Mouse (Mus musculus): ENCODE measurements around the gene Zfyve27. TPM values are rescaled to one million over a fixed set of nuclear protein-coding genes. Genes with fewer than 3 reads are reported as not detected.

Gene Zfyve27
- polyA plus RNA-seq, 1 experiment from 2014 or later, result 22.5 TPM

DNA sequence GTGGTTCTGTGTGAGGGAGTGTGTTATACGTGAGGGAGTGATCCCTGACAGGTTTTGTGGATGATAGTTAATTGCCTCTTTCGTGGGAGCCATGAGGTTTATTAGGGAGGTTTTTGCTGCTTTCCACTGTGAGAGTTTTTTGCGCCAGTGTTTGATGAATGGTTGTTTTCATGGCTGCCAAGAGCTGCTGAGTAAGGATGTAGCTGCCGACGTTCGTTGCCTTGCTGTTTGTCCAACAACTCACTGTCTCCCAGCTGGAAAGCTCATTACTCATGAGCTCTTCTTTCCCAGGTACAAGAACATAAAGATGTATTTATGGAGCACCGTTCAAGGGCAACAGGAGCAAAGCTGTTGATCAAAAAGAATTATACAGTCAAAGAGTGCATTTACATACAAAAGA lies 437 bp downstream of the Zfyve27 start:
- ATAC-seq (ENCODE audit: insufficient number of reproducible peaks, low FRiP score, low TSS enrichment, low read depth), result no peak
- Histone ChIP-seq H3K27ac (no peak overlapping the region), H3K4me2 (no peak overlapping the region), H3K27me3 (peaks cover 19% of the 10 kb centered on the region), H3K4me3 (no peak overlapping the region), H3K4me1 (peaks cover 16% of the 10 kb centered on the region), H3K9ac (no peak overlapping the region), H3K36me3 (no peaks in the 10 kb centered on the region), H3K9me3 (no peaks in the 10 kb centered on the region)
- WGBS, result 31% methylated on average over 7 of the region's 7 CpGs

DNA sequence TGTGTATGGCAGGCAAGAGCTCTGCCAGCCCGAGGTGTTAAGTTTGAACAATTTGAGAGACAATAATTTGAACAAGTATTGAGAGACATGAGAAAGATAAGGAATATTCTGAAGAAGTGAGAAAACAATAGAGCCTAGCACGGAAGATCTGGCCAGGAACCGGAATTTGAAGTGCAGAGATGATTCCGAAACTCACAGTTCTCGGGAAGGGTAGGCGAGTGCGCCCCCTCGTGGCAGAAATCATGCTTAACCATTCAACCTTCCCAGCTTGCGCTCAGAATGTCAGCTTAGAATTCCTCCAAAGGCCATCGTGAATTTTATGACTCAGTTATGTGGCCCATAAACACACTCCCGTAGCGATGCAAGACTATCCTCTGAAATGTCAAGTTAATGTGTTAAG lies 2.4 kb downstream of the Zfyve27 start:
- peaks cover 21% of the 10 kb centered on the region for H3K27me3 ChIP-seq
- no peak for ATAC-seq (ENCODE audit: insufficient number of reproducible peaks, low FRiP score, low TSS enrichment, low read depth)
- H3K9ac ChIP-seq, result no peak overlapping the region
- H3K36me3 ChIP-seq, result no peaks in the 10 kb centered on the region
- H3K9me3 ChIP-seq, result no peaks in the 10 kb centered on the region
- peak overlapping the region; percentile 37 for H3K4me2 ChIP-seq
- 3% methylated on average over 12 of the region's 12 CpGs for WGBS
- no peak overlapping the region for H3K27ac ChIP-seq
- H3K4me3 ChIP-seq, result peak overlapping the region; percentile 16; the same call in 1 of the 2 replicates
- H3K4me1 ChIP-seq, result peaks cover 28% of the 10 kb centered on the region

DNA sequence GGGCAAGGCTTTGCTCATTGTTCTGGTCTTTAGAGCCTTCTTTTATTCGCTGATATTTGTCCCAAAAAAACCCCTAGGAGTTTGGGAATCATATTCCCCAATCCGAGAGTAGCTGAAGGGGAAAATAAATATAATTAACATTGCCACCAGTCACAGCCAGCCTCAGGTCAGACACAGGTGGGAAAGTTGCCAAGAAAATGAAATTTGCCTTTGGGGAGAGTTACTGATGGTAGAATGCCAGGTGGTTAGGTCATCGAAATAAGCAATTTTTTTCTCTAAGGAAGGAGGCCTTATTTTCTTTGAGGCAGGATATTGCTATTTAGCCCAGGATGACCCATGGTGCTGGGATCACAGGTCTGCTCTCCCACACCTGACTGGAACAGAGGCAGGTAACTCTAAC lies 3.0 kb downstream of the Zfyve27 start:
- no peak overlapping the region for H3K4me3 ChIP-seq
- no peak for ATAC-seq (ENCODE audit: insufficient number of reproducible peaks, low FRiP score, low TSS enrichment, low read depth)
- no peak overlapping the region for H3K4me2 ChIP-seq
- H3K27ac ChIP-seq, result no peak overlapping the region
- WGBS, result 25% methylated on average over 3 of the region's 3 CpGs
- no peaks in the 10 kb centered on the region for H3K36me3 ChIP-seq
- H3K27me3 ChIP-seq, result peaks cover 21% of the 10 kb centered on the region
- peaks cover 34% of the 10 kb centered on the region for H3K4me1 ChIP-seq
- H3K9ac ChIP-seq, result no peak overlapping the region
- no peaks in the 10 kb centered on the region for H3K9me3 ChIP-seq

GRCm38 (mm10) chr19:42167489-42167888 lies 3.7 kb downstream of the Zfyve27 start:
- no peak overlapping the region for H3K27ac ChIP-seq
- H3K4me3 ChIP-seq, result no peak overlapping the region
- H3K4me1 ChIP-seq, result peaks cover 38% of the 10 kb centered on the region
- H3K27me3 ChIP-seq, result peaks cover 21% of the 10 kb centered on the region
- no peak overlapping the region for H3K4me2 ChIP-seq
- no peaks in the 10 kb centered on the region for H3K36me3 ChIP-seq
- no peaks in the 10 kb centered on the region for H3K9me3 ChIP-seq
- no peak overlapping the region for H3K9ac ChIP-seq
- WGBS, result 51% methylated on average over 9 of the region's 9 CpGs
- no peak for ATAC-seq (ENCODE audit: insufficient number of reproducible peaks, low FRiP score, low TSS enrichment, low read depth)

DNA sequence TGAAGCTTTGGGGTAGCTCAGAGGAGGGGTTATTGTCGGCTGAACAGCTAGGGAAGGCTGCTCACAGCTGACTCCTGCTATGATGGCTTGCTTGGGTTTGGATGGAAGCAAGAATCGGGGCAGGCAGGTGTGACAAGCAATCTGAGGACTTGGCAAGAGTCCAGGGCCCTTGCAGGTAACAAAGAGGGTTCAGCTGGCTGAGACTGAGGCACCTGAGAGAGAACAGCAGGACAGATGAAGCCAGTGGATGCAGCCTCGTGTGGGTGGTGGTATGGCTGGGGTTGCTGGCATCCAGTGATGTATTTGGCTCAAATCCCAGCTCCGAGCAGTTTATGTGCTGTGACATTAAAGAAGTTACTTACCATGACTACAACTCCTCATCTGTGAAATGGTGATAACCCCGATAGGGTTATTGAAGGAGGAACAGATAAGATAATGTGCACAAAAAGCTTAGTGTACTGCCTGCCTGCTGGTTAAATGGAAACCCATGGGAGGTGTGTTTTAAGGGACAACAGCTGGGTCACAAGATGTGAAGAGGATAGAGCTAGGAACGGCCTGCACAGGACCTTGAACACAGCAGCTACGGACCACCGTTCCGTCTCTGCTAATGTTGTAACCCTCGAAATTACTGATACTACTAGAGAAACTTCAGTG lies 5.7 kb downstream of the Zfyve27 start:
- Histone ChIP-seq H3K4me1 (peaks cover 36% of the 10 kb centered on the region), H3K9ac (no peak overlapping the region), H3K4me3 (no peak overlapping the region), H3K36me3 (no peaks in the 10 kb centered on the region), H3K27me3 (peaks cover 21% of the 10 kb centered on the region), H3K27ac (no peak overlapping the region), H3K4me2 (no peak overlapping the region), H3K9me3 (no peaks in the 10 kb centered on the region)
- ATAC-seq (ENCODE audit: insufficient number of reproducible peaks, low FRiP score, low TSS enrichment, low read depth), result no peak
- WGBS, result 67% methylated on average over 10 of the region's 10 CpGs

DNA sequence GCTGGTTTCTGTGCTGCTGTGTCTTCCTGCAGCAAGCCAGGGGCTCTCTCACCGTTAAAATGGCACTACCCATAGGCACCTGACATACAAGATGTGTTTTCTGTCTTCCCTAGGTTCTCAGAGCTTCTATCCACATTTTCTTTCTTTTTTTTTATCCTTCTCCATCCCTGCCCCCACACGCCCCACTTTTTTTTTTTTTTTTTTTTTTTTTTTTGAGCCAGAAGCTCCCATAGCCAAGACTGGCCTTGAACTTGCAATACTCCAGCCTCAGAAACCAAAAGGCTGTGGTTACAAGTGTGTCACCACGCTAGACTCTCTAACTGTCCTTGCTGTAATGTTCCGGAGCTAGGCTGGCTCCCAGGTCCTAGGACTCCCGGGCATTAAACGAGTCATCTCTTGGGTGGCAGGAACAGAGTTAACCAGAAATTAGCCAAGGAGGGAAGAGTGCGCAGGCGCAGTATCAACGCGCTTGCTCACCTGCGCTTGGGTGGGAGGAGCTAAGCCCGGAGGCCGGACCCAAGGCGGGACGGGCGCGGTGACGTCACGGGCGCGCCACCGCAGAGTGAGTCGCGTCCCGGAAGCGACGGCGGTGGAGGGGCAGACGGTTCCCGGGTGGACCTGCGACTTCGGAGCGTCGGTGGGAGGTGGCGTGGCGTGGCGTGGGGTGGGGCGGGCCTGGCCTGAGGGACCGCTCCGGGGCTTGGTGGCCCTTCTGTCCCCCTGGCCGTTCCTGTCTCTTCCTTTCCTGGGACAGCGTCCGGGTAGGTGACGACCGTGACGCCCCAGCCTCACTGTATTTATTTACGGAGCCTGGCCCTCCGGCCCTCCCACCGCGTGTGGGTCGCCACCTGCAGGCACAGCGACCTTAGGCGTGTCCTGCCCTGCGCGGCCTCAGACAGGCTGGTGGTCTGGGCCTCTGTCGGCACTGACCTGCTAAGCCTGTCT lies 6.5 kb downstream of the Zfyve27 start:
- peak overlapping the region; percentile 89 for H3K4me3 ChIP-seq
- peak overlapping the region; percentile 54 for H3K4me2 ChIP-seq
- H3K4me1 ChIP-seq, result peaks cover 36% of the 10 kb centered on the region
- peak overlapping the region; percentile 79 for H3K9ac ChIP-seq
- no peak overlapping the region for H3K27ac ChIP-seq
- 2% methylated on average over 53 of the region's 56 CpGs for WGBS
- no peaks in the 10 kb centered on the region for H3K9me3 ChIP-seq
- H3K36me3 ChIP-seq, result no peaks in the 10 kb centered on the region
- ATAC-seq (ENCODE audit: insufficient number of reproducible peaks, low FRiP score, low TSS enrichment, low read depth), result peak; percentile 82
- H3K27me3 ChIP-seq, result peaks cover 21% of the 10 kb centered on the region

- Histone ChIP-seq H3K9me3 (no peaks in the 10 kb centered on the region), H3K4me3 (no peak overlapping the region), H3K27me3 (no peaks in the 10 kb centered on the region), H3K27ac (no peak overlapping the region), H3K9ac (no peak overlapping the region), H3K36me3 (peaks cover 26% of the 10 kb centered on the region), H3K4me2 (no peak overlapping the region), H3K4me1 (peaks cover 3% of the 10 kb centered on the region; the same call in 1 of the 2 replicates)
- WGBS, result 77% methylated on average over 7 of the region's 7 CpGs
- ATAC-seq (ENCODE audit: insufficient number of reproducible peaks, low FRiP score, low TSS enrichment, low read depth), result no peak
These were observed 13.1 kb downstream of the Zfyve27 start for GRCm38 (mm10) chr19:42176841-42177240.

- Histone ChIP-seq H3K27me3 (no peaks in the 10 kb centered on the region), H3K36me3 (peaks cover 27% of the 10 kb centered on the region), H3K4me2 (no peak overlapping the region), H3K4me1 (no peaks in the 10 kb centered on the region), H3K9me3 (no peaks in the 10 kb centered on the region), H3K9ac (no peak overlapping the region), H3K27ac (no peak overlapping the region), H3K4me3 (no peak overlapping the region)
- 96% methylated on average over 2 of the region's 2 CpGs for WGBS
- no peak for ATAC-seq (ENCODE audit: insufficient number of reproducible peaks, low FRiP score, low TSS enrichment, low read depth)
These were observed 13.7 kb downstream of the Zfyve27 start for GRCm38 (mm10) chr19:42177461-42177860.

- WGBS, result 82% methylated on average over 14 of the region's 14 CpGs
- ATAC-seq (ENCODE audit: insufficient number of reproducible peaks, low FRiP score, low TSS enrichment, low read depth), result no peak
- no peak overlapping the region for H3K4me3 ChIP-seq
- H3K9me3 ChIP-seq, result no peaks in the 10 kb centered on the region
- no peak overlapping the region for H3K4me2 ChIP-seq
- no peaks in the 10 kb centered on the region for H3K27me3 ChIP-seq
- H3K36me3 ChIP-seq, result peaks cover 46% of the 10 kb centered on the region
- H3K27ac ChIP-seq, result no peak overlapping the region
- H3K9ac ChIP-seq, result no peak overlapping the region
- no peaks in the 10 kb centered on the region for H3K4me1 ChIP-seq
These were observed 15.6 kb downstream of the Zfyve27 start for GRCm38 (mm10) chr19:42179356-42179755.

GRCm38 (mm10) chr19:42182673-42183072 lies 18.9 kb downstream of the Zfyve27 start:
- H3K4me3 ChIP-seq, result no peak overlapping the region
- H3K4me1 ChIP-seq, result no peaks in the 10 kb centered on the region
- no peak for ATAC-seq (ENCODE audit: insufficient number of reproducible peaks, low FRiP score, low TSS enrichment, low read depth)
- no peaks in the 10 kb centered on the region for H3K27me3 ChIP-seq
- no peak overlapping the region for H3K27ac ChIP-seq
- no peak overlapping the region for H3K9ac ChIP-seq
- WGBS, result 66% methylated on average over 6 of the region's 6 CpGs
- peaks cover 74% of the 10 kb centered on the region for H3K36me3 ChIP-seq
- H3K4me2 ChIP-seq, result no peak overlapping the region
- H3K9me3 ChIP-seq, result no peaks in the 10 kb centered on the region

DNA sequence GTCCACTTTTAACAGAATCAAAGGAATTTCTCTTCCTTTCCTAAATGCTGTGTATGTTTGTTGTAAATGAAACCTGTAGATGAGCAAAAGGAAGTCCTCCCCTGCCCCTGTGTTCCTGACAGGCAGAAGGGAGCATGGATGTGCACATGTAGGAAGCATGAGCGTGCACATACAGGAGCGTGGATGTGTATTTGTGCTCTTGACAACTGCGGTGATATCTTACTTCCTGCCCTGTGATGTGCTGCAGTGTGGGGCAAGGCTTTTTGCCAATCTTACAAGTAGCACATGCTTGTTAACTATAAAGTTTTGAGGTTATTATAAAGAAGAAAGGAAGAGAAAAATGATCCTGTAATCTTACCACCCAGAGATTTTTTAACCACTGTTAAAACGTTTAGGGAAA lies 26.0 kb downstream of the Zfyve27 start:
- no peaks in the 10 kb centered on the region for H3K27me3 ChIP-seq
- 65% methylated on average over 4 of the region's 4 CpGs for WGBS
- no peak overlapping the region for H3K4me3 ChIP-seq
- H3K27ac ChIP-seq, result peak overlapping the region; percentile 40
- ATAC-seq (ENCODE audit: insufficient number of reproducible peaks, low FRiP score, low TSS enrichment, low read depth), result no peak
- peaks cover 62% of the 10 kb centered on the region for H3K36me3 ChIP-seq
- H3K9ac ChIP-seq, result no peak overlapping the region
- no peaks in the 10 kb centered on the region for H3K9me3 ChIP-seq
- peaks cover 8% of the 10 kb centered on the region for H3K4me1 ChIP-seq
- H3K4me2 ChIP-seq, result no peak overlapping the region

- H3K27me3 ChIP-seq, result no peaks in the 10 kb centered on the region
- 20% methylated on average over 5 of the region's 5 CpGs for WGBS
- H3K4me3 ChIP-seq, result no peak overlapping the region
- no peaks in the 10 kb centered on the region for H3K9me3 ChIP-seq
- peaks cover 8% of the 10 kb centered on the region for H3K4me1 ChIP-seq
- H3K9ac ChIP-seq, result no peak overlapping the region
- ATAC-seq (ENCODE audit: insufficient number of reproducible peaks, low FRiP score, low TSS enrichment, low read depth), result no peak
- peaks cover 55% of the 10 kb centered on the region for H3K36me3 ChIP-seq
- no peak overlapping the region for H3K4me2 ChIP-seq
- H3K27ac ChIP-seq, result peak overlapping the region; percentile 40; the same call in 1 of the 2 replicates
These were observed 26.7 kb downstream of the Zfyve27 start for GRCm38 (mm10) chr19:42190494-42190893.

Data from limb, embryonic 15.5 days (tissue).